Mouse (Mus musculus) heart, embryonic 12.5 days (tissue): ENCODE data around the gene Snrpe. TPM values are rescaled to one million over a fixed set of nuclear protein-coding genes. Genes with fewer than 3 reads are reported as not detected.
A peak's percentile ranks its signal among the peaks of the same experiment; 100 is the strongest.

Experiments
- ATAC-seq: fragments of 200-750 bp; cut with Nextera tagmentation; 2 replicates; pipeline ENCODE4 v1.8.0; 2017; ENCODE audit warnings: moderate TSS enrichment, moderate library complexity; ENCODE audit not compliant: insufficient number of reproducible peaks, low FRiP score
- H3K27ac ChIP-seq: fragments of 300-500 bp; sonication (generic); 2 replicates; pipeline ENCODE4 v1.5.1; 2016; ENCODE audit warnings: mild to moderate bottlenecking, moderate library complexity; ENCODE audit not compliant: poor library complexity, severe bottlenecking
- H3K27me3 ChIP-seq: fragments of 300-500 bp; sonication (generic); replicated peaks from 2 replicates; pipeline ENCODE4 v1.6.1; 2016; ENCODE audit warnings: mild to moderate bottlenecking, moderate library complexity
- H3K36me3 ChIP-seq: fragments of 300-500 bp; sonication (generic); 2 replicates; pipeline ENCODE4 v1.6.1; 2016; ENCODE audit warnings: mild to moderate bottlenecking, moderate library complexity
- H3K4me1 ChIP-seq: fragments of 300-500 bp; sonication (generic); replicated peaks from 2 replicates; pipeline ENCODE4 v1.6.1; 2016; ENCODE audit warnings: mild to moderate bottlenecking
- H3K4me2 ChIP-seq: fragments of 300-500 bp; sonication (generic); 2 replicates; pipeline ENCODE4 v1.6.1; 2016; ENCODE audit warnings: mild to moderate bottlenecking, moderate library complexity
- H3K4me3 ChIP-seq: fragments of 300-500 bp; sonication (generic); 2 replicates; pipeline ENCODE4 v1.5.1; 2016; ENCODE audit warnings: mild to moderate bottlenecking
- H3K9ac ChIP-seq: fragments of 300-500 bp; sonication (generic); 2 replicates; pipeline ENCODE4 v1.6.1; 2016; ENCODE audit warnings: mild to moderate bottlenecking, moderate library complexity
- H3K9me3 ChIP-seq: fragments of 300-500 bp; sonication (generic); replicated peaks from 2 replicates; pipeline ENCODE4 v1.6.1; 2016; ENCODE audit warnings: mild to moderate bottlenecking, moderate library complexity
- WGBS: fragments of 180-500 bp; shearing (Covaris S2); methylation state at CpG from one replicate; pipeline ENCODE4 v1.1.7; 2016; 5-methylcytosine and 5-hydroxymethylcytosine counted together
- polyA plus RNA-seq: library from polyadenylated mRNA; unstranded; fragments of >200 nt; fragmentation: Nextera tagmentation; extraction: Ambion mirVana; gene quantifications from 2 replicates; pipeline ENCODE4 v1.2.1, GENCODE M21; 2016

The Snrpe gene
- polyA plus RNA-seq, 1 experiment from 2014 or later = 452 TPM

DNA sequence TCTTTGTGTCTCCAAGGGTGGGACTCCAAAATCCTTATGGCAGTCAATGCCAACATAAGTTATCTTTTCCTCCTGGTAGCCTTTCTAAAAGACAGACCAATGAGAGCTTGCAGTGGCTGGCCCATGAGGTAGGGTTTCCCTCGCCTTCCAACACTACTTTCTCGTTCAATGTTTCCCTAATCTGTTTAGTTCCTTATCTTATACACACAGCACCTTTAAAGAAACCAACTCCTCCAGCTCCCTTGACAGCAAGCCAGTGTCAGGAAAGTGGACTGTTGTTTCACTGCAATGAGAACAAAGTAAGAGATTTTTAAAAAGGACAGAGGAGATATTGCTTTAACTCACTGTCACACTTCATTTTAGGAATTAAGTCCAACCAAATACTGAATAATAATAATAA is 7.8 kb upstream of the Snrpe start:
- no peak overlapping the region for H3K9ac ChIP-seq
- H3K4me2 ChIP-seq = no peak overlapping the region
- H3K4me1 ChIP-seq = no peaks in the 10 kb centered on the region
- WGBS = 35% methylated on average over 2 of the region's 2 CpGs
- H3K9me3 ChIP-seq = no peaks in the 10 kb centered on the region
- no peaks in the 10 kb centered on the region for H3K27me3 ChIP-seq
- ATAC-seq = no peak
- H3K27ac ChIP-seq = no peak overlapping the region
- peaks cover 78% of the 10 kb centered on the region for H3K36me3 ChIP-seq
- H3K4me3 ChIP-seq = no peak overlapping the region

DNA sequence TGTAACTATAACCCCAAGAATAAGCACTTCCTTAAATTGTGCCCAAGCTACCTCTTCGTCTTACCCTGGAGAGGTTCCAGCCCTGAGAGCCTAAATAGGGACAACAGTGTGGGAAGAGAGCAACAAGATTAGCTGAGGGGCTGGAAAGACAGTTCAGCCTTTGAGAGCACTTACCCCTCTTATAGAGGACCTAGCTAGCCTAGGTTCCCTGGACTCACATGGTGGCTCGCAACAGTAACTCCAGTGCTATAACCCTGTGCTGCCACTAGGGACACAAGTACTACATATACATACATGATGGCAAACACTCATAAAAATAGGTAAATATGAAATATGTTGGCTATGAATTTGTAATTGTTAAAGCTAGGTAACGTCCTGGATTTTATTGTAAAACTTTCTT is 3.7 kb upstream of the Snrpe start:
- H3K4me1 ChIP-seq = peaks cover 8% of the 10 kb centered on the region
- H3K9ac ChIP-seq = no peak overlapping the region
- H3K27me3 ChIP-seq = no peaks in the 10 kb centered on the region
- H3K36me3 ChIP-seq = peaks cover 50% of the 10 kb centered on the region
- no peaks in the 10 kb centered on the region for H3K9me3 ChIP-seq
- ATAC-seq = no peak
- no peak overlapping the region for H3K4me3 ChIP-seq
- H3K27ac ChIP-seq = no peak overlapping the region
- 73% methylated on average over 3 of the region's 3 CpGs for WGBS
- H3K4me2 ChIP-seq = no peak overlapping the region

- Histone ChIP-seq H3K36me3 (peaks cover 49% of the 10 kb centered on the region), H3K27me3 (no peaks in the 10 kb centered on the region), H3K9ac (no peak overlapping the region), H3K4me1 (peaks cover 8% of the 10 kb centered on the region), H3K4me2 (no peak overlapping the region), H3K9me3 (no peaks in the 10 kb centered on the region), H3K4me3 (no peak overlapping the region), H3K27ac (no peak overlapping the region)
- no peak for ATAC-seq
- 85% methylated on average over 1 of the region's 1 CpGs for WGBS
Observed at GRCm38 (mm10) chr1:133611436-133611835, 1.3 kb upstream of the Snrpe start.

DNA sequence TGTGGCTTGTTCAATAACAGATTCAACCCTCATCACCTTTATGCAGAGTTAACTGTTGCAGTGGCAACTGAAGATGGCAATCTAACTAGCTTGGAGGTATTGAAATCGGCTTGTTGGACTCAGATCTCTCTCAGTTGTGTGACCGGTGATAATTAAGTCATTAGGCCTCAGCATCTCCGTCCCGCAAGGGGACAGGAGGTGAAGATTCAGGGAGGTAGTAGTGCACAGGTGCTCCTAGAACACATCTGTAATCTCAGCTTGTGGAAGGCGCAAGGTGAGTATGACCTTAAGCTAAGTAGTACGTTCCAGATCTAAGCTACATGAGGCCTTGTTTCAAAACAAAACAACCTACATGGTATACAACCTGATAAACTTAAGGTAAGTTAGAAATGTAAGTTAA is 510 bp upstream of the Snrpe start:
- Histone ChIP-seq H3K27me3 (no peaks in the 10 kb centered on the region), H3K36me3 (peaks cover 48% of the 10 kb centered on the region), H3K9me3 (no peaks in the 10 kb centered on the region), H3K4me3 (peak overlapping the region; percentile 84; the same call in 1 of the 2 replicates), H3K4me2 (peak overlapping the region; percentile 52), H3K27ac (no peak overlapping the region), H3K4me1 (peaks cover 8% of the 10 kb centered on the region), H3K9ac (peak overlapping the region; percentile 48; the same call in 1 of the 2 replicates)
- ATAC-seq = no peak
- WGBS = 50% methylated on average over 6 of the region's 6 CpGs

GRCm38 (mm10) chr1:133603174-133603573 is 6.9 kb downstream of the Snrpe start:
- WGBS = 87% methylated on average over 4 of the region's 4 CpGs
- H3K9me3 ChIP-seq = no peaks in the 10 kb centered on the region
- H3K4me3 ChIP-seq = no peak overlapping the region
- H3K27me3 ChIP-seq = no peaks in the 10 kb centered on the region
- H3K27ac ChIP-seq = no peak overlapping the region
- H3K4me1 ChIP-seq = no peaks in the 10 kb centered on the region; the same call in 1 of the 2 replicates
- no peak overlapping the region for H3K4me2 ChIP-seq
- ATAC-seq = no peak; the same call in 1 of the 2 replicates
- H3K9ac ChIP-seq = no peak overlapping the region
- peaks cover 66% of the 10 kb centered on the region for H3K36me3 ChIP-seq

- peaks cover 1% of the 10 kb centered on the region; the same call in 1 of the 2 replicates for H3K36me3 ChIP-seq
- H3K9ac ChIP-seq = no peak overlapping the region
- 0 out of 2 replicates have a peak, but pooled peaks have one; percentile 45 for ATAC-seq
- no peak overlapping the region for H3K27ac ChIP-seq
- no peak overlapping the region for H3K4me3 ChIP-seq
- 19% methylated on average over 4 of the region's 4 CpGs for WGBS
- no peaks in the 10 kb centered on the region for H3K27me3 ChIP-seq
- H3K4me2 ChIP-seq = no peak overlapping the region
- H3K4me1 ChIP-seq = peaks cover 6% of the 10 kb centered on the region; the same call in 1 of the 2 replicates
- no peaks in the 10 kb centered on the region for H3K9me3 ChIP-seq
Observed at GRCm38 (mm10) chr1:133596298-133597007, 13.6 kb downstream of the Snrpe start.

DNA sequence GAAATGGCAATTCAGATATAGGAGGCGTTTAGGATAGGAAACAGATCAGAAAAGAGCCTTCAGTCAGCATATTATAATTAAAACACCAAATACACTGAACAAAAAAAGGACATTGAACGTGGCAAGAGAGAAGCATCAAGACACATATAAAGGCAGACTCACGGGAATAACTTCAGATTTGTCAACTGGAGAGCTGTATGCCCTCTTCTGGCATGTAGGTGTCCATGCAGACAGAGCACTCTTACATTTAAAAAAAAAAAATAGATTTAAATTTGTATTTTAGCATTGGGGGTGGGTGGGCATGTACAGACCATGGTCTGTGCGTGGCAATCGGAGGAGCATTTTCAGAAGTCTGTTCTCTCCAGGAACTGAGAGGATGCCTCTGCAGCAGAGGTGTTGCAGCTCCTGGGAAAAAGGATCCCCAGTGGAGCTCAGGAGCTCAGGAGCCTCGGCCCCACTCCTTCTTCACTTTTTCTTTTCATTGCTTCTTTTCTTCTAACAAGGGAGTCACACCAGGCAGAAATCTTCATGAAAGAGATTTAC is 24.0 kb downstream of the Snrpe start:
- Histone ChIP-seq H3K36me3 (no peaks in the 10 kb centered on the region), H3K27me3 (no peaks in the 10 kb centered on the region), H3K4me3 (no peak overlapping the region), H3K4me1 (no peaks in the 10 kb centered on the region), H3K9me3 (no peaks in the 10 kb centered on the region), H3K9ac (no peak overlapping the region), H3K27ac (no peak overlapping the region), H3K4me2 (no peak overlapping the region)
- ATAC-seq = no peak
- 73% methylated on average over 6 of the region's 6 CpGs for WGBS

DNA sequence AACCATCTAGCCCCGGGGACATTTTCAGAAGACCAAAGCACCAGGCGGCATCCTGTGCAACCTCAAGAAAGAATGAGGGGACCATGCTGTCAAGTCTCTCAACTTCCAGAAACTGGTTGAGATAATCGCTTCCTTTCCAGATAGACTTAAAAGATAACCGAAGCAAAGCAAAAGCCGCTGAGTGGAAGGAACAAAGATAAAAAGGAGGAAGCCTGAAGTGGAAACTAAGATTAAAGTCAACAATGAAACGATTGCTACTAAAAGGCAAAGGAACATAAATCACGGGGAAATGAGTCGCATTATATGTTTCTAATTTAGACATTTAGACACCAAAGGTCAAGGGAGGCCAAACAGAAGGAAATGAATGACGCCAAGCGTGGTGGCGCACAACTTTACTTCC is 38.8 kb downstream of the Snrpe start:
- Histone ChIP-seq H3K36me3 (no peaks in the 10 kb centered on the region), H3K9me3 (peaks cover 10% of the 10 kb centered on the region), H3K27me3 (no peaks in the 10 kb centered on the region), H3K4me1 (no peaks in the 10 kb centered on the region), H3K4me3 (no peak overlapping the region), H3K4me2 (no peak overlapping the region), H3K27ac (no peak overlapping the region), H3K9ac (no peak overlapping the region)
- 52% methylated on average over 11 of the region's 11 CpGs for WGBS
- ATAC-seq = no peak

Other genes with a start within 250 kb of the Snrpe start
- 1.7 and 2.1 TPM in 2 replicates for gene Etnk2, start 246.7 kb downstream of the Snrpe start, polyA plus RNA-seq
- 6.6 and 6.8 TPM in 2 replicates for gene Sox13, start 185.9 kb downstream of the Snrpe start, polyA plus RNA-seq
- not detected in 2 replicates for gene Zbed6, start 50.6 kb upstream of the Snrpe start, polyA plus RNA-seq
- gene Gm38394, start 51.0 kb upstream of the Snrpe start, polyA plus RNA-seq = 6.2 and 6.8 TPM in 2 replicates
- 0.50 and 0.53 TPM in 2 replicates for gene Lax1, start 79.8 kb upstream of the Snrpe start, polyA plus RNA-seq
- gene Atp2b4, start 190.8 kb upstream of the Snrpe start, polyA plus RNA-seq = 24.5 and 29.6 TPM in 2 replicates